Mouse (Mus musculus): Measurements from ENCODE around the gene Icmt. TPM values are rescaled to one million over a fixed set of nuclear protein-coding genes. Genes with fewer than 3 reads are reported as not detected.

Gene Icmt
- polyA plus RNA-seq, 1 experiment: 20.7 TPM

DNA sequence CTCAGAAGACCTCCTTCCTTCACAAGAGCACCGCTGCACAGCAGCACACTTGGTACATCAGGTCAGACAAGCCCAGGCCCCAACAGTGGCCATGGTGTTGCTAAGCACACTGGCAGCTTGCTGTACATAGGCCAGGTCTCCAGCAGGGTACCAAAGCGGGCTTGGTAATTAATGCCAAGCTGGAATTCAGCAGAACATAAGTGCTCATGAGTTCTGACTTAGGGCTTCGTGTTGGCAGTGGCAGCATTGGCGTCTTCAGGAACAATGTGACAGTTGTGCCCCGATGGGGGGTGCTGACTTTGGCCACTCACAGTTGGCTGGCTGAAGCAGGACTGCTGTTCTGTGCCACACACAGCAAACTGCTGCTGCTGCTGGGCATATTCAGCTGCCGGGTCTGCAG, 7.7 kb downstream of the Icmt start:
- no peak overlapping the region for H3K4me3 ChIP-seq (ENCODE audit: insufficient read depth, low read depth, low read length)
- no peaks in the 10 kb centered on the region; the same call in 1 of the 2 replicates for H3K4me1 ChIP-seq (ENCODE audit: control insufficient read depth, insufficient read depth, insufficient read length, low read length)
- H3K27ac ChIP-seq (replicated peaks; ENCODE audit: low read depth, low read length): no peak overlapping the region

DNA sequence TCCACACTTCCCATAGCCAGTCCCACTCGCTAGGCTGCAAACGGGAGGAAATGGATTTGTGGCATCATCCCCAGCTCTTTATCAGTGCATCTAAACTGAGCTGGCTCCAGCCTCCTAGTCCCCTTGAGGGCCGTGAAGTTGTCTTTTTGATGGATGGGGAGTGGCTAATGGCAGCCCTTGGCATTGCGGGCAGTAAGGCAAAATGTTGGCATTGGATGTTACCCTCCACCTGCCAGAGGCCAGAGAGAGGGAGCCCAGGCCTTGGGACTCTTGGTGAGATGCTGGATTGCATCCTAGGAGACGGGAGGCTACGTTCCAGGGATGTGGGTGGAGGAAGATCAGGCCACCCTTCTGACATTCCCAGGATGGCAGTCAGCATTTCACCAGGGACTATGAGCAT, 9.0 kb downstream of the Icmt start:
- Histone ChIP-seq H3K4me1 (ENCODE audit: control insufficient read depth, insufficient read depth, insufficient read length, low read length) (no peaks in the 10 kb centered on the region; the same call in 1 of the 2 replicates), H3K4me3 (ENCODE audit: insufficient read depth, low read depth, low read length) (no peak overlapping the region), H3K27ac (replicated peaks; ENCODE audit: low read depth, low read length) (no peak overlapping the region)

DNA sequence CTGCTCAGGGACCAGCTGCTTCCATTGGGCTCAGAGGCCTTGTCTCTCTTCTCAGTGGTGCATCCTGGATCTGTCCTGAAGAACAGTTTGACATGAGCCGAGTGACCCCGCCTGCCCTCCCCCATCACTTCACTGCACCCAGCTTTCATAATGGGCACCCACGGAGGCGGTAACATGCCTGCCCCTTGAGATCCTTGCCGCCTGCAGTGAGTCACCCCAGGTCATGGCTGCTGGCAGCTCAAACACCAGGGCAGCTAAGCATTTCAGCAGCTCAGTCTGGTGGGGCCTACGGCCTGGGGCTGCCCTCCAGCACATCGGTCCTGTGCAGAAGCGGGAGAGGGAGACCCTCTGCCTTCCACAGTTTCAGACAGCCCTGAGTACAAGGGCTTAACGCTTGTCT, 10.5 kb downstream of the Icmt start:
- H3K4me3 ChIP-seq (ENCODE audit: insufficient read depth, low read depth, low read length): no peak overlapping the region
- no peaks in the 10 kb centered on the region; the same call in 1 of the 2 replicates for H3K4me1 ChIP-seq (ENCODE audit: control insufficient read depth, insufficient read depth, insufficient read length, low read length)
- no peak overlapping the region for H3K27ac ChIP-seq (replicated peaks; ENCODE audit: low read depth, low read length)

DNA sequence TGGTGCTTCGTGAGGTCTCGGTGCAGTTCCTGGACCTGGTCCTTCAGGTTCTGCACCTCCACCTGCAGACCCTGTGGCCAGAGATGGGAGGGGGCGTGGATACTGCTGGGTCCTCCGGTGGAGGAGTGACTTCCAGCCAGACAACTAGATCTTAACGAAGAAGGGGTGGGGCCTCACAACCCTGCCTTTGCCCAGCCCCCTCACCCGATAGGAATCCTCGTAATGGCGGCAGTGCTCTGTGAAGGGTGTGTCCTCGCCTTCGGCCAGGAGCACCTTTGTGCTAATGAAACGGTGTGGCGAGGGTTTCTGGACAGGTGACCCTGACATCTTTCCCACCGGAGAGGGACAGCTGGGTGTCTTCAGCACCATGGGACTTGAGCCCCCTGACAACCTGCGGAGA, 15.2 kb downstream of the Icmt start:
- H3K4me3 ChIP-seq (ENCODE audit: insufficient read depth, low read depth, low read length): no peak overlapping the region

DNA sequence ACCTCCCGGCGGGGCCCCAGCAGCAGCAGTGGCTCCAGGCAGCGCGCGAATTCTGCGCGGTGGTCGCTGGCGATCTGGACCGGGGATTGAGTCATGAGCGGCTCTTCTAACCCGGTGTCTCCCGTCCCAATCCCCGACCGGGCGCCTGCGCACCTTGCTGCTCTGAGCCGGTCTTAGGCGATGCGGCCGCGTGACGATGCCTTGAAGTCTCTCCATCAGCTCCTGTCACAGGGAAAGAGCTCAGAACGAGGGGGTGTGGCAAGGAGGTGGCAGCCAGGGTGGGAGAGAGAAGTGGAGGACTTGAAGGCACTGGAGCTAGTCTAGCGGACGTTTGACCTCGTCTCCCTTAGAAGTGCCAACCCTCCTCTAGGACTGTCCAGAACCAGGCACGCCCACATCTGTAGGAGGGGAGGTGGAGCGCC, 16.2 kb downstream of the Icmt start:
- Histone ChIP-seq H3K4me1 (ENCODE audit: control insufficient read depth, insufficient read depth, insufficient read length, low read length) (no peaks in the 10 kb centered on the region), H3K27ac (replicated peaks; ENCODE audit: low read depth, low read length) (no peak overlapping the region), H3K4me3 (ENCODE audit: insufficient read depth, low read depth, low read length) (peak overlapping the region; percentile 49)

More for the DNA sequence above, 15.2 kb downstream of the Icmt start:
- Histone ChIP-seq H3K27ac (replicated peaks; ENCODE audit: low read depth, low read length) (no peak overlapping the region), H3K4me1 (ENCODE audit: control insufficient read depth, insufficient read depth, insufficient read length, low read length) (no peaks in the 10 kb centered on the region; the same call in 1 of the 2 replicates)

DNA sequence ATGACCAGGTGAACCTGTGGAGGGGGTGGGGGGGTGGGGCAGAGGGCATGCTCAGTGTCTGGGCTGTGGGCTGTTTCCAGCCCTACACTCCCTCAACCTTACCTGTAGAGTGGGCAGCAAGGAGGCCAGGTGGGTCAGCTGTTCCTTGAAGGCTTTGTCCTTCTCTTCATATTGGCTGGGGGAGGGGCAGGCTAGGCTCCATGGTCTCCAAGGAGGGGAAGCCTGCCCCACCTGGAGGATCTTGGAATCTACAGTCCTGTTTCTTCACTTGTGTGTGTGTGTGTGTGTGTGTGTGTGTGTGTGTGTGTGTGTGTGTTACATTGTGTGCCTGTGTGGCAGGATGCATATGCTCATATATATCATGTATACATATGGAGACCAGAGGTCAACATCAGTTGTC, 16.9 kb downstream of the Icmt start:
- Histone ChIP-seq H3K27ac (replicated peaks; ENCODE audit: low read depth, low read length) (no peak overlapping the region), H3K4me1 (ENCODE audit: control insufficient read depth, insufficient read depth, insufficient read length, low read length) (no peaks in the 10 kb centered on the region), H3K4me3 (ENCODE audit: insufficient read depth, low read depth, low read length) (no peak overlapping the region)

DNA sequence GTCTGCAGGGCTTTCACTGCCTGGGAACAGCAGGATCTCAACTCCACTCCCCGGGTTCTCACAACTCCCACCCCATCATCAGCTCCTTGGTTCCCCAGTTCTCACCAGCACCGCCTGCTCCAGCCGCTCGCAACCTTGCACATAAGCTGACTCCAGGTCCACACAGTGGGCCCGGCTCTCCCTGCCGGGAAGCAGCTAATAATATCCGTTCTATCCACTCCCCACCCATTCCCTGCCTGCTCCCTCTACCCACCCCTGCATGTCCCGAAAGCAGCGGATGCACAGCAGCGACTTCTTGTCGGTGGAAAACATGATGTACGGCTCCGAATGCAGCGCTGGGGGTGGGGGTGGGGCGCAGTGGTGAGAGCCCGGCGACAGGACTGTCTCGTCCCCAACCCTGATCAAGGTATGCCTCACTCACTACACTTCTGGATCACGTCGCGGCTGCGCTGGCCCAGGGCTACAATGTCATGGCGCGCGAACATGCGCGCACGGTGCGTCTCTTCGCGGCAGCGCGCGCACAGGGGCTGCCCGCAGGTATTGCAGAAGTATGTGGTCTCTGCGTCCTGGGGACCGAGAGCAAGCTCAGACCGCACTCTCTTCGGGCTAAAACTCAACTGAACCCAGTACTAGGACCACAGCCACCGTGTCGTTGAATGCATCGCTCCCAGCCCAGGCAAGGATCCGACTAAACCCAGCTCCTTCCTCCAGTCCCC, 18.6 kb downstream of the Icmt start:
- no peak overlapping the region for H3K4me3 ChIP-seq (ENCODE audit: insufficient read depth, low read depth, low read length)
- no peak overlapping the region for H3K27ac ChIP-seq (replicated peaks; ENCODE audit: low read depth, low read length)
- no peaks in the 10 kb centered on the region for H3K4me1 ChIP-seq (ENCODE audit: control insufficient read depth, insufficient read depth, insufficient read length, low read length)

DNA sequence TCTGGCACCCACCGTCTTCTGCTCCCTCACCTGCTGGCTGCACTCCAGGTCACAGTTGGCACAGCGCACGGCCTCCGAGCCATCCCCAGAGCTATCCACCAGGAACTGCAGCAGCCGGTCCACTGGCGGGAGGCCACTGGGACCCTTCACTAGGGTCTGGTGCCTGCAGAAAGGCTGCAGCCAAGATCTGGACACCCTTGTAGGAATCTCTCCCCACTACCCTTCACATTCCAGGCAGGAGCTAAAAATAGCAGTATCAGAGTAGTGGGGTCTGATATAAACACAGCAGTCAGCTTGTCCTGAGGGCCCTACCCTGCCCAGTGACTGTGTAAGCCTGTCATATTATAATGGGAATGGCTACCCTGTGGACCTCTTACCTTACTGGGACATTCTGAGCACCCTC, 20.6 kb downstream of the Icmt start:
- H3K27ac ChIP-seq (replicated peaks; ENCODE audit: low read depth, low read length): no peak overlapping the region
- H3K4me1 ChIP-seq (ENCODE audit: control insufficient read depth, insufficient read depth, insufficient read length, low read length): no peaks in the 10 kb centered on the region
- no peak overlapping the region for H3K4me3 ChIP-seq (ENCODE audit: insufficient read depth, low read depth, low read length)

DNA sequence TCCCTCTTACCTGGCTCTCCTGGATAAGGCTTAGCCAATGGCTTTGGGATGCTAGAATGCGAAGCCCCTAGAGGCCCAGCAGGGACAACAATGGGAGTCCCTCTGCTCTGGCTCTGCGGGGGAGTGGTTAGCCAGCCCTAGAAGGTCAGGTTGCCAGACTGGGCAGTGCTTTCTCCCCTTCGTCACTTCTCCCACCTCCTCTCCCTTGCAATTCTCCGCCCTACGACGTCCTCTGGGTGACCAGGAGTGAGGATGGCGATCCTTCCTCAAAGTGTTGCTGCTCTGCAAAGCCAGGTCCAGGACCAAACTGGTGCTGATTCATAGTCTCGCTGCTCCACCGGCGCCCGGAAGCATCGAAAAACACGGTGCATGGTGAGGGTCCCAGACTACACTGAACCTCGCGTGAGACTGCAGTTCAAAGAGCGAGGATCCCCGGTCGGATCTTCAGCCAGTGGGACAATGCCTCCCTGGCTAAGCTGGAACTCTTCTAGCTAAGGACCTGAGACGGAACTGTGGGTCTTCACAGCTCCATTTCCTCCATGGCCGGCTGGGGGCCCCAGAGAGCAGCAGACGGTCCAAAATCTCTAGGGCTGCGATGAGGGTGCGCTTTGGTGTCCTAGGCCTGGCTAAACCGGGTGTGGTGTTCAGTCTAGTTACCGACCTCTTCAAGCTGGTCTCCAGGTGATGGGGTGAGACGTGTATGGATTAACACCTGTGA, 21.6 kb downstream of the Icmt start, which contains the start of gene Rnf207:
Rnf207 (minus strand) TSS at position 477 of the 718 bp plus-strand sequence.
- Histone ChIP-seq H3K4me3 (ENCODE audit: insufficient read depth, low read depth, low read length) (peak within 1 kb of the TSS; percentile 52), H3K27ac (replicated peaks; ENCODE audit: low read depth, low read length) (no peak within 1 kb of the TSS), H3K4me1 (ENCODE audit: control insufficient read depth, insufficient read depth, insufficient read length, low read length) (no peaks in the 10 kb centered on the region)

DNA sequence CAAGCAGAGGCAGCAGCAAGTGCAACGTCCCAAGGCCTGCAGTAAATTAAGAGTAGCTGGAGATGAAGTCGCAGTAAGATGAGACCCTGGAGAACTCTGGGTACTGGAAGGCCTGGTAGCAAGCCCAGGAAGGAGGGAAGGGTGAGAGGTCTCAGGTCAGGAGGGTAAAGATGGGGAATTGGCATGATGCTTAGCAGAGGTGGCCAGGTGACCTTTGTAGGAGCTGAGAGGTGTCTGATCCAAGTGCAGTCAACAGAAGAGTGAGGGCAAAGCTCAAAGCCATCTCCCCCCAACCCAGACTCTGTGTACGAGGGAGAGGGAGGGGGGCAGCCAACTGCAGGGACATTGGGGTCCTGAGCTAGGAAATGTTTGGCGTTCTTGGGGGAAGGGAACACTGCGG, 24.4 kb downstream of the Icmt start:
- Histone ChIP-seq H3K27ac (replicated peaks; ENCODE audit: low read depth, low read length) (no peak overlapping the region), H3K4me3 (ENCODE audit: insufficient read depth, low read depth, low read length) (no peak overlapping the region), H3K4me1 (ENCODE audit: control insufficient read depth, insufficient read depth, insufficient read length, low read length) (peaks cover under 1% of the 10 kb centered on the region; the same call in 1 of the 2 replicates)

DNA sequence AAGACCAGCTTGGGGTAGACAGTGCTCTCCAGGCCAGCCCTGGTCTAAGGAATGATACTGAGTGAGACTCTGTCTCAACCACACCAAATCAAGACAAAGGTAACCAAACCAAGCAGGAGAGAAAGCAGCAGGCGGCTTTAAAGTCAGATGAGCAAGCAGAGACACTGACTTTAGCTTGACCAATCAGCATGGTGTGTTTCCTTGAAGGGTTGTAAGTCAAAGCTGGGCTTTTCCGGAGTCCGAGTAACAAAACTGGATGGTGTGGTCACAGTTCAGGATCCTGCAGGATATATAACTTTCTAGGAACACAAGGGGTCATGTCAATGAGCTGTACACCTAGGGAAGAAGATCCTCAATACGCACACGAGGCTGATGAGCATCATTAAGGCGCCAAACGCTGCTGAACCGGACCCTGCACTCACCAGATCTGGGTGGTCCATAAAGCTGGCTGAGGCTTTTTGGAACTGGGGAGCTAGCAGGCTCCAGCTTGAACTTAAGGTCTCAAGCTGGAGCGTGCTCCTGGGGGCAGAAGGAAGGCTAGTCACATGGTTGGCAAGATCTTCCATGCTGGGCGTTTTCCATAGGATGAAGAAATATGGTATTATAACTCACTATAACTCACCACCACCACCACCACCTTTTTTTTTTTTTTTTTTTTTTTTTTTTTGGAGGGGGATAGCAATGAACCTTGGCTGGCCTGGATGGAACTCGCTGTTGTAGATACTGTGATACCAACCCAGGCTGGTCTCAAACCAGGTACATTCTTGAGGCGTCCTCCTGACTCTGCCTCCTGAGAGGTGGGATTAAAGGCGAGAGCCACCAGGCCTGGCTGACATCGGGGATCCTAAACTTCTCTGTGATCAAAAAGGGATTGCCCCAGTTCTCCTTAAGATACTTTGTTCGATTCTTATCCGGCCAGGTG, 27.9 kb downstream of the Icmt start:
- H3K27ac ChIP-seq (replicated peaks; ENCODE audit: low read depth, low read length): peak overlapping the region; percentile 85
- H3K4me3 ChIP-seq (ENCODE audit: insufficient read depth, low read depth, low read length): peak overlapping the region; percentile 66

DNA sequence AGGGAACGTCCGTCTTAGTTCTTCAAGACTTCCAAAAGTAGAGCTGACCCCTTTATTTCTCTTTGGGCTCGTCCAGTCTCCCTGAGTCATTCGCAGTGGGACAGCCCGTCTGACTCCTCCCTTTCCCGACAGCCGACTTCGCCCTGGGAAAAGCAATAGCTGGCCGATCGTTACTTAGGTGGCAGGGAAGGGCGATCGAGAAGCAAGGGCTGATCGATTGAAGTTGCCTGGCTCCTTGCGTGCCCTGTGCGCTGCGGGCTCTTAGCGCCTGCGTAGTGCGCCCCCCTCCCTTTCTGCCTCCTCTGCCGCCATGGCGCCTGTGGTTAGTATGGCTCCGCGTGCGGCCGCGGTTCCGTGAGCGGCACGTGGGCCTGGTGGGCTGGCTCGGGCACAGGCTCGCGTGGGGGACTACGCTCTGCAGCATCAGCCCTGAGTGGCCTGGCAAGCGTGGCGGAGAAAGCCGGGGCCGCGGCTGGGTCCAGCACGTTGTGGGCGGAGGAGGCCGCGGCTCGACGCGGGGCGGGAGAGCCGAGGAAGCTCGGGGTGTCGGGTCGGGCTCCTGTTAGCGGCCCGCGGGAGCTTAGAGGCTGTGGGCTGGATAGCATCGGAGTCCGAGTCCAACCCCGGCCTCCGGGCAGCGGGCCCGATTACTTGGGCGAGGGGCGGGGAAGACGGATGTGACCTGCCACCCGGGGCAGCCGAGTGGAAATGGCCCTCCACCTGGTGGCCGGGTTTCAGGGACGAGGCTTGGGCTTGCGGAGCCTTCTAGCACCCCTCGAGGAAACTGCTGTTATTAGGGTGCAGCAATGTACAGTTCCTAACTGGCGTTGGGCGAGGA, 28.8 kb downstream of the Icmt start, which contains the start of gene Rpl22:
Rpl22 (plus strand) TSS at position 169 of the 838 bp plus-strand sequence.
- Histone ChIP-seq H3K4me3 (ENCODE audit: insufficient read depth, low read depth, low read length) (peak within 1 kb of the TSS; percentile 87), H3K4me1 (ENCODE audit: control insufficient read depth, insufficient read depth, insufficient read length, low read length) (peaks cover 9% of the 10 kb centered on the region; the same call in 1 of the 2 replicates), H3K27ac (replicated peaks; ENCODE audit: low read depth, low read length) (peak within 1 kb of the TSS; percentile 85)

More for the DNA sequence above, 27.9 kb downstream of the Icmt start:
- peaks cover 9% of the 10 kb centered on the region; the same call in 1 of the 2 replicates for H3K4me1 ChIP-seq (ENCODE audit: control insufficient read depth, insufficient read depth, insufficient read length, low read length)

DNA sequence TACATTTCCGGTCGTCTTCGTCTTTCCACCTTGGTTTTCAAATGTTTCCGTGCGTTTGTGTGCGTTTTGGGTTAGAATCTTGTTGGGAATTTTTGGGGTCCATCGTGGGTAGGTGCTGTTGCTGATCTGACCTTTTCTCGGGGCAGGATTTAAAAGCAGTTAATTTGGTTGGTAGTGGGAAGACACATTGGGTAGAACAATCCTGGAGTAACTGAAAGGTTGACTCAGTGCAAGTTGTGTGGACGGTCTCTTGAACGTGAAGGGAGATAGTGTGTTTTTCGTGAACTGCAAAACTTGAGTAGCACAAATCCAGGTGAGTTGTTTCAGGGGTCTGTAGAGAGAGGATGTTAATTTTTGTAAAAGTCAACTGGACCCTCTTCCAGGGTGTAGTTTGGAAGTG, 29.5 kb downstream of the Icmt start:
- H3K4me3 ChIP-seq (ENCODE audit: insufficient read depth, low read depth, low read length): peak overlapping the region; percentile 87
- no peak overlapping the region for H3K27ac ChIP-seq (replicated peaks; ENCODE audit: low read depth, low read length)
- H3K4me1 ChIP-seq (ENCODE audit: control insufficient read depth, insufficient read depth, insufficient read length, low read length): peaks cover 9% of the 10 kb centered on the region; the same call in 1 of the 2 replicates

DNA sequence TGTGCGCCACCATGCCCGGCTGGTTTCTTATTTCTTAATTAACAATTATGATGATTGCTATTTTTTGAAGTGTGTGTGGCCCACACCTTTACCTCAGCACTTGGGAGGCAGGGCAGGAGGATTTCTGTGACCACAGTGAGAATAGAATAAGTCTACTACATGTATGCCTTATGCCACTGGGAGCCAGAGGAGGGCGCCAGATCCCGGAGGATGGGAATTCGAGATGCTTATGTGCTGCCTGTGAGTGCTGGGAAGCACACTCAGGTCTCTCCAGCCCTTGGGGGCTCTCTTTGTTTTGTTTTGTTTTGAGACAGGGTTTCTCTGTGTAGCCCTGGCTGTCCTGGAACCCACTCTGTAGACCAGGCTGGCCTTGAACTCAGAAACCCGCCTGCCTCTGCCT, 31.7 kb downstream of the Icmt start:
- H3K4me1 ChIP-seq (ENCODE audit: control insufficient read depth, insufficient read depth, insufficient read length, low read length): peaks cover 9% of the 10 kb centered on the region; the same call in 1 of the 2 replicates
- H3K27ac ChIP-seq (replicated peaks; ENCODE audit: low read depth, low read length): no peak overlapping the region
- H3K4me3 ChIP-seq (ENCODE audit: insufficient read depth, low read depth, low read length): no peak overlapping the region

All from brown adipose tissue, adult 24 weeks (tissue).